Mouse (Mus musculus) embryonic facial prominence, embryonic 14.5 days (tissue): ENCODE measurements around the gene Ttyh1. TPM values are rescaled to one million over a fixed set of nuclear protein-coding genes. Genes with fewer than 3 reads are reported as not detected.

Experiments used
- ATAC-seq: fragments of 200-750 bp; cut with Nextera tagmentation; 2 replicates; pipeline ENCODE4 v1.8.0; 2017; ENCODE audit warnings: low read depth, moderate number of reproducible peaks, moderate TSS enrichment
- DNase-seq: peaks from one replicate; pipeline ENCODE4 v3.0.0-alpha.2; 2015; ENCODE audit warnings: low spot score
- H3K27ac ChIP-seq: fragments of 300-500 bp; sonication (generic); replicated peaks from 2 replicates; pipeline ENCODE4 v1.5.1; 2014; ENCODE audit warnings: low read depth, mild to moderate bottlenecking, low read length, moderate library complexity
- H3K27me3 ChIP-seq: fragments of 300-500 bp; sonication (generic); replicated peaks from 2 replicates; pipeline ENCODE4 v1.6.1; 2014; ENCODE audit warnings: low read length; ENCODE audit not compliant: control insufficient read depth, insufficient read depth
- H3K36me3 ChIP-seq: fragments of 300-500 bp; sonication (generic); 2 replicates; pipeline ENCODE4 v1.6.1; 2014; ENCODE audit warnings: low read length, mixed read lengths; ENCODE audit not compliant: control insufficient read depth, insufficient read depth
- H3K4me1 ChIP-seq: fragments of 300-500 bp; sonication (generic); 2 replicates; pipeline ENCODE4 v1.6.1; 2014; ENCODE audit warnings: antibody characterized with exemption, low read length; ENCODE audit not compliant: control insufficient read depth, insufficient read depth
- H3K4me2 ChIP-seq: fragments of 300-500 bp; sonication (generic); 2 replicates; pipeline ENCODE4 v1.6.1; 2014; ENCODE audit warnings: low read depth, mild to moderate bottlenecking, low read length, moderate library complexity, mixed read lengths
- H3K4me3 ChIP-seq: fragments of 300-500 bp; sonication (generic); 2 replicates; pipeline ENCODE4 v1.5.1; 2014; ENCODE audit warnings: low read depth, mild to moderate bottlenecking, low read length
- H3K9ac ChIP-seq: fragments of 300-500 bp; sonication (generic); 2 replicates; pipeline ENCODE4 v1.6.1; 2014; ENCODE audit warnings: low read depth, mild to moderate bottlenecking, low read length, moderate library complexity, mixed read lengths
- H3K9me3 ChIP-seq: fragments of 300-500 bp; sonication (generic); 2 replicates; pipeline ENCODE4 v1.6.1; 2016; ENCODE audit warnings: low read length; ENCODE audit not compliant: control insufficient read depth
- WGBS: fragments of 180-500 bp; shearing (Covaris S2); extraction: QIAGEN DNeasy Blood & Tissue Kit; methylation state at CpG from one replicate; pipeline ENCODE4 v1.1.7; 2014; 5-methylcytosine and 5-hydroxymethylcytosine counted together
- polyA plus RNA-seq: library from polyadenylated mRNA; unstranded; fragments of >200 nt; fragmentation: Nextera tagmentation; extraction: Ambion mirVana; gene quantifications from 2 replicates; pipeline ENCODE4 v1.2.1, GENCODE M21; 2014

The Ttyh1 gene
- polyA plus RNA-seq, 1 experiment from 2014 or later = 8.7 TPM

- no peak overlapping the region for H3K9ac ChIP-seq
- H3K36me3 ChIP-seq = no peaks in the 10 kb centered on the region
- no peak overlapping the region for H3K4me2 ChIP-seq
- no peaks in the 10 kb centered on the region for H3K4me1 ChIP-seq
- no peak overlapping the region for H3K27ac ChIP-seq
- no peak overlapping the region for H3K4me3 ChIP-seq
- H3K9me3 ChIP-seq = no peaks in the 10 kb centered on the region
- H3K27me3 ChIP-seq = no peaks in the 10 kb centered on the region
- ATAC-seq (no peak), DNase-seq (no peak)
- WGBS = 72% methylated on average over 4 of the region's 4 CpGs
These were observed 31.8 kb upstream of the Ttyh1 start for GRCm38 (mm10) chr7:4087238-4087895.

GRCm38 (mm10) chr7:4087896-4088480 is 31.2 kb upstream of the Ttyh1 start:
- 80% methylated on average over 6 of the region's 6 CpGs for WGBS
- Histone ChIP-seq H3K9ac (no peak overlapping the region), H3K27me3 (no peaks in the 10 kb centered on the region), H3K36me3 (no peaks in the 10 kb centered on the region), H3K4me1 (no peaks in the 10 kb centered on the region), H3K27ac (no peak overlapping the region), H3K4me2 (no peak overlapping the region), H3K9me3 (no peaks in the 10 kb centered on the region), H3K4me3 (no peak overlapping the region)
- DNase-seq (no peak), ATAC-seq (no peak)

GRCm38 (mm10) chr7:4088679-4089078 is 30.5 kb upstream of the Ttyh1 start:
- no peak overlapping the region for H3K4me3 ChIP-seq
- no peaks in the 10 kb centered on the region for H3K36me3 ChIP-seq
- ATAC-seq = no peak
- no peak overlapping the region for H3K27ac ChIP-seq
- no peaks in the 10 kb centered on the region for H3K9me3 ChIP-seq
- no peak for DNase-seq
- no peaks in the 10 kb centered on the region for H3K4me1 ChIP-seq
- H3K9ac ChIP-seq = no peak overlapping the region
- no peak overlapping the region for H3K4me2 ChIP-seq
- WGBS = 75% methylated on average over 2 of the region's 2 CpGs
- no peaks in the 10 kb centered on the region for H3K27me3 ChIP-seq

- no peaks in the 10 kb centered on the region for H3K36me3 ChIP-seq
- WGBS = 30% methylated on average over 8 of the region's 8 CpGs
- H3K4me3 ChIP-seq = no peak overlapping the region
- ATAC-seq (no peak), DNase-seq (peak; percentile 6)
- no peak overlapping the region for H3K9ac ChIP-seq
- H3K9me3 ChIP-seq = no peaks in the 10 kb centered on the region
- no peaks in the 10 kb centered on the region for H3K27me3 ChIP-seq
- no peaks in the 10 kb centered on the region for H3K4me1 ChIP-seq
- H3K4me2 ChIP-seq = no peak overlapping the region
- no peak overlapping the region for H3K27ac ChIP-seq
These were observed 28.0 kb upstream of the Ttyh1 start for GRCm38 (mm10) chr7:4091170-4091569.

- DNase-seq (no peak), ATAC-seq (no peak)
- no peaks in the 10 kb centered on the region for H3K27me3 ChIP-seq
- no peaks in the 10 kb centered on the region for H3K9me3 ChIP-seq
- H3K4me1 ChIP-seq = no peaks in the 10 kb centered on the region
- no peak overlapping the region for H3K9ac ChIP-seq
- no peak overlapping the region for H3K4me3 ChIP-seq
- no peak overlapping the region for H3K4me2 ChIP-seq
- no peak overlapping the region for H3K27ac ChIP-seq
- 77% methylated on average over 2 of the region's 2 CpGs for WGBS
- H3K36me3 ChIP-seq = no peaks in the 10 kb centered on the region
These were observed 20.9 kb upstream of the Ttyh1 start for GRCm38 (mm10) chr7:4098301-4098700.

- WGBS = 78% methylated on average over 2 of the region's 2 CpGs
- no peak for ATAC-seq
- DNase-seq = no peak
- no peaks in the 10 kb centered on the region for H3K27me3 ChIP-seq
- no peak overlapping the region for H3K27ac ChIP-seq
- no peaks in the 10 kb centered on the region for H3K9me3 ChIP-seq
- no peak overlapping the region for H3K4me3 ChIP-seq
- no peak overlapping the region for H3K4me2 ChIP-seq
- H3K36me3 ChIP-seq = no peaks in the 10 kb centered on the region
- H3K4me1 ChIP-seq = no peaks in the 10 kb centered on the region
- H3K9ac ChIP-seq = no peak overlapping the region
These were observed 20.4 kb upstream of the Ttyh1 start for GRCm38 (mm10) chr7:4098832-4099231.

GRCm38 (mm10) chr7:4101144-4101543 is 18.1 kb upstream of the Ttyh1 start:
- H3K9ac ChIP-seq = no peak overlapping the region
- no peaks in the 10 kb centered on the region for H3K27me3 ChIP-seq
- no peaks in the 10 kb centered on the region for H3K9me3 ChIP-seq
- H3K4me2 ChIP-seq = no peak overlapping the region
- 76% methylated on average over 5 of the region's 5 CpGs for WGBS
- H3K4me1 ChIP-seq = no peaks in the 10 kb centered on the region
- H3K36me3 ChIP-seq = no peaks in the 10 kb centered on the region
- no peak for ATAC-seq
- no peak overlapping the region for H3K27ac ChIP-seq
- no peak for DNase-seq
- H3K4me3 ChIP-seq = no peak overlapping the region

GRCm38 (mm10) chr7:4103411-4103810 is 15.8 kb upstream of the Ttyh1 start:
- H3K4me2 ChIP-seq = no peak overlapping the region

GRCm38 (mm10) chr7:4111766-4112165 is 7.4 kb upstream of the Ttyh1 start:
- Histone ChIP-seq H3K9ac (no peak overlapping the region), H3K4me2 (no peak overlapping the region), H3K27me3 (no peaks in the 10 kb centered on the region), H3K4me3 (no peak overlapping the region), H3K36me3 (no peaks in the 10 kb centered on the region), H3K4me1 (no peaks in the 10 kb centered on the region), H3K9me3 (no peaks in the 10 kb centered on the region), H3K27ac (no peak overlapping the region)
- no peak for DNase-seq
- no peak for ATAC-seq
- 59% methylated on average over 3 of the region's 3 CpGs for WGBS

More at GRCm38 (mm10) chr7:4103411-4103810, 15.8 kb upstream of the Ttyh1 start:
- H3K4me3 ChIP-seq = no peak overlapping the region
- DNase-seq (peak; percentile 47), ATAC-seq (no peak)
- WGBS = 14% methylated on average over 4 of the region's 4 CpGs
- no peaks in the 10 kb centered on the region for H3K36me3 ChIP-seq
- no peaks in the 10 kb centered on the region for H3K4me1 ChIP-seq
- H3K27ac ChIP-seq = no peak overlapping the region
- H3K9me3 ChIP-seq = no peaks in the 10 kb centered on the region
- no peaks in the 10 kb centered on the region for H3K27me3 ChIP-seq
- no peak overlapping the region for H3K9ac ChIP-seq
